Mouse (Mus musculus) embryonic facial prominence, embryonic 15.5 days (tissue): ENCODE measurements around the gene Dlgap1. TPM values are rescaled to one million over a fixed set of nuclear protein-coding genes. Genes with fewer than 3 reads are reported as not detected.

ENCODE experiments used
- ATAC-seq: fragments of 200-750 bp; cut with Nextera tagmentation; 2 replicates; pipeline ENCODE4 v1.8.0; 2017; ENCODE audit warnings: low read depth, moderate TSS enrichment; ENCODE audit not compliant: insufficient number of reproducible peaks, low FRiP score, low TSS enrichment
- H3K27ac ChIP-seq: fragments of 300-500 bp; sonication (generic); replicated peaks from 2 replicates; pipeline ENCODE4 v1.5.1; 2015; ENCODE audit warnings: mild to moderate bottlenecking, inconsistent platforms
- H3K27me3 ChIP-seq: fragments of 300-500 bp; sonication (generic); 2 replicates; pipeline ENCODE4 v1.6.1; 2015; ENCODE audit warnings: inconsistent platforms
- H3K36me3 ChIP-seq: fragments of 300-500 bp; sonication (generic); 2 replicates; pipeline ENCODE4 v1.6.1; 2015; ENCODE audit warnings: mild to moderate bottlenecking, inconsistent platforms
- H3K4me1 ChIP-seq: fragments of 300-500 bp; sonication (generic); 2 replicates; pipeline ENCODE4 v1.6.1; 2015; ENCODE audit warnings: inconsistent platforms
- H3K4me2 ChIP-seq: fragments of 300-500 bp; sonication (generic); replicated peaks from 2 replicates; pipeline ENCODE4 v1.6.1; 2015; ENCODE audit warnings: mild to moderate bottlenecking, inconsistent platforms
- H3K4me3 ChIP-seq: fragments of 300-500 bp; sonication (generic); replicated peaks from 2 replicates; pipeline ENCODE4 v1.5.1; 2015; ENCODE audit warnings: mild to moderate bottlenecking, inconsistent platforms
- H3K9ac ChIP-seq: fragments of 300-500 bp; sonication (generic); 2 replicates; pipeline ENCODE4 v1.6.1; 2015; ENCODE audit warnings: inconsistent platforms
- H3K9me3 ChIP-seq: fragments of 300-500 bp; sonication (generic); replicated peaks from 2 replicates; pipeline ENCODE4 v1.6.1; 2016; ENCODE audit warnings: inconsistent platforms
- WGBS: fragments of 180-500 bp; shearing (Covaris S2); methylation state at CpG from one replicate; pipeline ENCODE4 v1.1.7; 2015; 5-methylcytosine and 5-hydroxymethylcytosine counted together
- polyA plus RNA-seq: library from polyadenylated mRNA; unstranded; fragments of >200 nt; fragmentation: Nextera tagmentation; extraction: Ambion mirVana; gene quantifications from 2 replicates; pipeline ENCODE4 v1.2.1, GENCODE M21; 2015

The Dlgap1 gene
- polyA plus RNA-seq, 1 experiment from 2014 or later: 4.9 TPM

DNA sequence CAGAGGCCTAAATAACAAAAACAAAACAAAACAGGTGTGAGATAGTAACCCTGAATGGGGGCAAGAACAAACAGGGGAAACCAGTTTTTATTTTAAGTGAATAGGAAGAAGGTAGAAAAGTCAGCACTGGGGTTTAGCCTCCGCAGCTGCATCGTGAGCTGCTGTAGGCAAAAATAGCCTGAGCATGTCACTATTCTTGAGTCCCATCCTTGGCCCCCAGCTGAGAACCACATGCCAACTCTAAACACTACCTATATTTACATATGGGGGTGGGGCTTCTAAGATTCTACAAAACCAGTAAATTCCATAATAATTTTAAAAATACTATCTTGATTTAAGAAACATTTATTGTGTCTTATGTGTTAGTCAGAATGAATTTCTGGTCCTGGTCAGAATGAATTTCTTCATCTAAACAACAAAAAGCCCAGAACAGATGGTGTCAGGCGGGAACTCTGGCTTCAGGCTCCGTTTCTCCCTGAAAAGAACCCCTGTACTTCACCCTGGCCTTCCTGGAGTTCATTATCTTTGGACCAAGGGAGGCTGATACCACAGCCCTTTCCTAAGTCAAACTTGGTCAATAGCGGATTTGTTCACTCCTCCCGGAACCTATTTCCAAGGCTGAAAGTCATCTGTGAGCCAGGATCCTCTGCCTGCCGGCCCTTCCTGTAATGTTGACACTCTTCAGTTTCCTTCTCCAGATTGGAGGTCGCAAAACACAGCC is 494.1 kb downstream of the Dlgap1 start:
- no peak for ATAC-seq
- H3K4me1 ChIP-seq: no peaks in the 10 kb centered on the region
- WGBS: 44% methylated on average over 8 of the region's 8 CpGs
- H3K27me3 ChIP-seq: no peaks in the 10 kb centered on the region
- H3K4me2 ChIP-seq: no peak overlapping the region
- H3K27ac ChIP-seq: no peak overlapping the region
- H3K9ac ChIP-seq: no peak overlapping the region
- H3K4me3 ChIP-seq: no peak overlapping the region
- H3K9me3 ChIP-seq: no peaks in the 10 kb centered on the region
- H3K36me3 ChIP-seq: no peaks in the 10 kb centered on the region

DNA sequence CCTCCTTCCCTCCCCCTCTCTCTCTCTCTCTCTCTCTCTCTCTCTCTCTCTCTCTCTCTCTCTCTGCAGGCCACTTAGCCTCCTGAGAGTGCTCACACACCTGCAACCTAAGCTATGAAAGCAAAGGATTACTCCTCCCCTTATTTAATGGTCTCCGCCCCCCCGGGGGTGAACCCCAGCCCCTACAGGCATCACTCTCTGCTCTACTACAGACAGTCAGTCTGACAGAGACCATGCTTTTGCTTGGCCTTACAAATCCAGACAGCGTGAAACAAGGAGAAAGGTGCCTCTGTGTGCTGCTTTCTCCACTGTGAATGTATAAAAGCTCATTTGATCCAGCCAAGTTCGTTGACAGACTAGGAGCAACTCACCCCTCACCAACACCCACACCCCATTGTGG is 497.5 kb downstream of the Dlgap1 start:
- Histone ChIP-seq H3K9ac (no peak overlapping the region), H3K27me3 (no peaks in the 10 kb centered on the region), H3K27ac (no peak overlapping the region), H3K4me3 (no peak overlapping the region), H3K36me3 (no peaks in the 10 kb centered on the region), H3K4me1 (no peaks in the 10 kb centered on the region), H3K4me2 (no peak overlapping the region), H3K9me3 (no peaks in the 10 kb centered on the region)
- ATAC-seq: no peak
- 31% methylated on average over 4 of the region's 4 CpGs for WGBS

DNA sequence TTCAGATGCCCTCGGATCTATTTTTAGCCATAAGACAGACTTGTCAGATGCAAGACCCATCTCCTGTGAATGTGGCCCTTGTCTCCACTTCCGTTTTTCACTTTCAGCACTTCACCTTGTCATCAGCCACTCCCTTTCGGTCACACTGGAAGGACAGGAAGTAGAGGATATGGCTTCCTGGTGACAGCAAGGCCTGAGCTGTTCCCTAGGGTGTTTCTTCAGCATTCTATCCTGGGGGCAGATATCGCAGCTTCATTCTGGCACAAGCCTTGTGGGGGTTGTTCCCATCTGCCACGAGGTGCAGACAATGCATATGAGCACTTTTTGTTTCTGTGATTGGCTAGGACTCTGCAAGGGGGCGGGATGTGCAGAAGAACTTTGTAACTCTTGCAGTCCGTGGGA is 502.1 kb downstream of the Dlgap1 start:
- ATAC-seq: no peak
- H3K4me3 ChIP-seq: no peak overlapping the region
- H3K4me2 ChIP-seq: no peak overlapping the region
- H3K27ac ChIP-seq: no peak overlapping the region
- 65% methylated on average over 7 of the region's 7 CpGs for WGBS
- no peak overlapping the region for H3K9ac ChIP-seq
- no peaks in the 10 kb centered on the region for H3K4me1 ChIP-seq
- H3K36me3 ChIP-seq: no peaks in the 10 kb centered on the region
- no peaks in the 10 kb centered on the region for H3K27me3 ChIP-seq
- no peaks in the 10 kb centered on the region for H3K9me3 ChIP-seq

DNA sequence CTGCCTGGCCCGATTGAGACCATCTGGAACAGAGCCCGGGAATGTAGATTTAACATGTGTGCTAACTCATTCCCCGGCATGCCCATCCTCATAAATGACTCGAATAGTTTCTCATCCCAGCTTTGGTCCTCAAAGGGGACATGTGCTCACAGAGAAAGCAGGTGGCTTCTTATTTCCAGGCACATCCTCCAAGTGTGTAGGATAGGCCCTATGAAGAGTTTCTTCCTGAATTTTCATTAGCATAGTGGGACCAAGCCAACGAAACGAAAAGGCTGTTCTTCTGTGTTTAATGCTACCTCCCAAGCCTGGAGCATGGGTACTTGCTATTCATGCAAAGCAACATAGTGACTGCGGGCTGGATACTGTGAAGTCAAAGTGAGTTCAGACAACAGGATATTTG is 503.3 kb downstream of the Dlgap1 start:
- Histone ChIP-seq H3K9me3 (no peaks in the 10 kb centered on the region), H3K27me3 (no peaks in the 10 kb centered on the region), H3K27ac (no peak overlapping the region), H3K4me1 (no peaks in the 10 kb centered on the region), H3K36me3 (no peaks in the 10 kb centered on the region), H3K4me3 (no peak overlapping the region), H3K9ac (no peak overlapping the region), H3K4me2 (no peak overlapping the region)
- ATAC-seq: no peak
- WGBS: 70% methylated on average over 7 of the region's 7 CpGs

DNA sequence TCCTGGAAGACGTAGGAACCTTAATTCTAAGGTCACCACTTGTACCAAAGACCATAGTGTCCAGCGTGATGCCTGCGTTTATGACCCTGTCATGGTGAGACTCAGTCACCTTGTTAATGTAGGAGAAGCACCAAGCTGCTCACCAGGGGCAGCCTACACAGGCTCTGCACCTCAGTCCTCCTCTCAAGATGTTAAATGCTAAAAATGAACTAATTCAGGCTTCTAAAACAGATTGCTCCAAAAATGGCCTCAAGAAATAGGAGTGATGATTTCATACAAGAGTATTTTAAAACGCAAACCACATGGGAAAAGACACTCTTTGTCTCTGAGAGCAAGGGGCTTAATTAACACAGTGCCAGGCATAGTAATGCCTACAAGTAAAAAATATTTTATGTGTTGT is 505.0 kb downstream of the Dlgap1 start:
- Histone ChIP-seq H3K27ac (no peak overlapping the region), H3K4me1 (no peaks in the 10 kb centered on the region), H3K9ac (no peak overlapping the region), H3K27me3 (no peaks in the 10 kb centered on the region), H3K9me3 (no peaks in the 10 kb centered on the region), H3K4me3 (no peak overlapping the region), H3K4me2 (no peak overlapping the region), H3K36me3 (no peaks in the 10 kb centered on the region)
- WGBS: 83% methylated on average over 4 of the region's 4 CpGs
- no peak for ATAC-seq

DNA sequence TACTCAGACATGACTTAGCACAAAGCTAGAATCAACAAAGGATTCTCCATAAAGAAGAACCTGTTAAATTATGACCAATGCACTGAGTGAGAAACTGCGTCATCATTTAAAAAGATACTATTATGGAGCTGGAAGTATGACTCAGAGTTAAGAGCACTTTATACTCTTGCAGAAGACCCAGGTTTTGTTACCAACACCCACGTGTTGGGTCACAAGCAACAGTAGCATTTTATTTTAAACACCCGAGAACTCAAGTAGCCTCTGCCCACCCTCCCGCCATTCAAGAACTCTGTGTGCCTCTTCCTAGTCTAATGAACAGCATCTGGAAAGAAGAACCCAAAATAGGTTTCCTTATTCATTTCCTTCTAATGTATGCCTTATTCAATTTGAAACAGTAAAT is 514.8 kb downstream of the Dlgap1 start:
- Histone ChIP-seq H3K27me3 (no peaks in the 10 kb centered on the region), H3K9me3 (no peaks in the 10 kb centered on the region), H3K27ac (no peak overlapping the region), H3K4me3 (no peak overlapping the region), H3K4me1 (no peaks in the 10 kb centered on the region), H3K9ac (no peak overlapping the region), H3K36me3 (no peaks in the 10 kb centered on the region), H3K4me2 (no peak overlapping the region)
- no peak for ATAC-seq
- 62% methylated on average over 4 of the region's 4 CpGs for WGBS

DNA sequence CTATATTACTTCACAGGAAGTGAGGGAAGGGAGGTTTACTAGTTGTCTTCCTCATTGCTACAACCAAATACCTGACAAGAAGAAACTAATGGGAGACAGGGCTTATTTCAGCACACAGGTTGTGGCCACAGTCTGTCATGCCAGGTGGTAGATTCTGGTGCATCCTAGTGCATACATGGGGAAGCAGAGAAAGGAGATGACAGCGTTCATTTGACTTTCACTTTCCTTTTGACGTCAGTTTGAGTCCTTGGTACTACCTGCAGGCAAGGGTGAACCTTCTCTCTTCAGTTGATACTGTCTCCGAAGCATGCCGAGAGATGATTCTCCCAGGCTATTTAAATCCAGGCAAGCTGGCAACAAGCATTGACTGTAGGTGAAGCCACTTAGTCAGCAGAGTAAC is 516.8 kb downstream of the Dlgap1 start:
- H3K4me3 ChIP-seq: no peak overlapping the region
- H3K27ac ChIP-seq: no peak overlapping the region
- no peak overlapping the region for H3K4me2 ChIP-seq
- no peak overlapping the region for H3K9ac ChIP-seq
- ATAC-seq: no peak
- H3K9me3 ChIP-seq: no peaks in the 10 kb centered on the region
- H3K4me1 ChIP-seq: no peaks in the 10 kb centered on the region
- no peaks in the 10 kb centered on the region for H3K36me3 ChIP-seq
- no peaks in the 10 kb centered on the region for H3K27me3 ChIP-seq
- WGBS: 84% methylated on average over 4 of the region's 4 CpGs

DNA sequence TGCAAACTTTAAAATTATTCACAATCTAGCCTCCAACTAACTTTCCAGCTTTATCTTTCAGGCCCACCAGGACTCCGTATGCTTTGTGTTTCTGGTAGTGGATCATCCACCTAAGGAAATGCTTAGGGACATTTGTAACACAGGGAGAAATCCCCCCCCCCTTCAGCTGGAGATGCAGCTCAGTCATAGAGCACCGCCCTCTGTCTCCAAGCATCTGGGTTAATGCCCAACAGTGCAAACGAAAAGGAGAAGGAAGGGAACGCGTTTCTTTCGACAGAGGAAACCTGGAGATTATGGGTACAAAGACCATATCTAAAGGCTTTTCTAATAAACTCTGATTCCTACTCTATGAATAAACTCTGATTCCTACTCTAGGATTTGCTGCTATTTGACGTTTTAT is 517.4 kb downstream of the Dlgap1 start:
- 75% methylated on average over 7 of the region's 7 CpGs for WGBS
- Histone ChIP-seq H3K9me3 (no peaks in the 10 kb centered on the region), H3K27me3 (no peaks in the 10 kb centered on the region), H3K9ac (no peak overlapping the region), H3K4me2 (no peak overlapping the region), H3K4me1 (no peaks in the 10 kb centered on the region), H3K4me3 (no peak overlapping the region), H3K36me3 (no peaks in the 10 kb centered on the region), H3K27ac (no peak overlapping the region)
- no peak for ATAC-seq

DNA sequence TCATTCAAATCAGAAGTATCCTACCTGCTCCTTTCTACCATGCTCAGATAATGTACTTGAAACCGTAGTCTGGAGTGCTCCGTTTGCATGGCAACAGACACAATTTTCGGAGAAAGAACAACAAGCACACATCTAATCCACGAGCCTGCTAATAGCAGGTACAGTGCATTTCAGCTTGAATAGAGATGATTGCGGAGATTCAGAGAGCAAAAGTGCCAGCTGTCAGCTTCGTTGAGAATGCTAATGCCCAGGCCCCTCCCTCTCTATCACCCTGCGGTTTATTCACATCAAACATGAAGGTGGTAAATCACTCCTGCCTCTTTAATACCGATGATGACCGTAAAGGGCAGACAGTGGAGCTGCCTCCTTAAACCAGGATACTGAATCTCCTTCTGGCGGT is 518.0 kb downstream of the Dlgap1 start:
- WGBS: 85% methylated on average over 10 of the region's 10 CpGs
- H3K36me3 ChIP-seq: no peaks in the 10 kb centered on the region
- no peaks in the 10 kb centered on the region for H3K27me3 ChIP-seq
- no peaks in the 10 kb centered on the region for H3K4me1 ChIP-seq
- H3K4me2 ChIP-seq: no peak overlapping the region
- H3K4me3 ChIP-seq: no peak overlapping the region
- no peak for ATAC-seq
- no peaks in the 10 kb centered on the region for H3K9me3 ChIP-seq
- no peak overlapping the region for H3K9ac ChIP-seq
- no peak overlapping the region for H3K27ac ChIP-seq

DNA sequence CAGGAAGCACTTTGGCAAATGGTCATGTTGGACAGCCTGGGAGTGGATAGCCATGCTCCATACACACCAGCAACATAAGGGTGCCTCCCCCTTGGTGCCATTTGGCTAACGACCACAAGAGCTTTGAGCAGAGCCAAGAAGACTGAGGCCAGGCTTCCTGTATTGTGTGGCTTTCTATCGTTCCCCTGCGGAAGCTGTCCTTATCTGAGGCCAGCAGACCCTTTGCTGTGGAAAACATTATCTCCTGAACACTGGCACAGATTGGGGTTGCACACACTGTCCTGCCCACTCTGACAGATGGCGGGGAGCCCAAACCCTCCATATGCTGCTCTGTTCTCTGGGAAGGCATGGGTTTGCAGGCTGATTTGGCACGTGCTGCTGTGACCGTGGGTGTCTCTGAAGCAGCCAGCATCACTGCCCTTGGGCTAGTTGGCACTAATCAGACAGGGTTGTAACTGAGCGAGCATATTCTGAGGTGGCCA is 520.0 kb downstream of the Dlgap1 start:
- ATAC-seq: no peak
- H3K4me2 ChIP-seq: no peak overlapping the region
- no peaks in the 10 kb centered on the region for H3K27me3 ChIP-seq
- no peaks in the 10 kb centered on the region for H3K36me3 ChIP-seq
- no peak overlapping the region for H3K27ac ChIP-seq
- whole genome bisulfite sequencing: 69% methylated on average over 7 of the region's 7 CpGs
- H3K9ac ChIP-seq: no peak overlapping the region
- H3K4me3 ChIP-seq: no peak overlapping the region
- no peaks in the 10 kb centered on the region for H3K9me3 ChIP-seq
- no peaks in the 10 kb centered on the region for H3K4me1 ChIP-seq

DNA sequence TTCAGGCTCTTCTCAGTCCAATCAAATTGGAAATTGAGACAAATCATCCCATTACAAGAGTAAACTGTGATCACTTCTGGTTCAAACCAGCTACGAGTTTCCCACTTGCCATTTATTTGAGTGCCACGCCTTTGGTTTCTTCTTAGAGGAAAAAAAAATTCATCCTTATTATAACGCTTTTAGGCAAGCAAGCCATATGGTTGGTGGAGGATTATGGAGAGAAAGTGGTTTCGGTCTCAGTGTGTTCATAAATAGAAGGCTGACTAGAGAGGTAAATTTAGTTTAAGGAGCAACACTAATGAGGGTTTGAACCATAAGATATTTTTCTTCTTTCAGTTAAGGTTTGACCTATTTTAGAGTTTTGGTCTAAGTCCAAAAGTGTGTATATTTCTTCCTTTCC is 522.7 kb downstream of the Dlgap1 start:
- no peaks in the 10 kb centered on the region for H3K36me3 ChIP-seq
- H3K9me3 ChIP-seq: no peaks in the 10 kb centered on the region

DNA sequence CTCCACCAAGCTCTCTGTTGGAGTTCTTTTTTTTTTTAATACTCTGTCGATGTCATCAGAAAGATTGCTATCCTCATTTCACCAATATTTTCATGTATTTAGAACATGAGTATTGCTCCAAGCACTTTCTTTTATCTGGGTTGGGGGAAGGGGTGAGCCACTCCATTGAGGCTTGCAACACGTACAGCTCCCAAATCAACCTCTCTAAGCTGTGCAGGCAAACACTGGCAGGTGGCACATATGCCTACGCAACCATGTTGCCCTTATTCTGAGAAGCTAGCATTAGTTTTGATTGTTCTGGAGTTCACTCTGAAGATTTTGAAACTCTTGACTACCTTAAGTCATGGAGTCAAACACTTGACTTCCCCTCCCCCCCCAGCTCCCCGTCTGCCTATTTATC is 525.5 kb downstream of the Dlgap1 start:
- Histone ChIP-seq H3K4me1 (no peaks in the 10 kb centered on the region), H3K4me2 (no peak overlapping the region), H3K4me3 (no peak overlapping the region), H3K27me3 (no peaks in the 10 kb centered on the region), H3K36me3 (no peaks in the 10 kb centered on the region), H3K9ac (no peak overlapping the region), H3K27ac (no peak overlapping the region), H3K9me3 (no peaks in the 10 kb centered on the region)
- 83% methylated on average over 4 of the region's 4 CpGs for WGBS
- ATAC-seq: no peak

More for the DNA sequence above, 522.7 kb downstream of the Dlgap1 start:
- Histone ChIP-seq H3K27me3 (no peaks in the 10 kb centered on the region), H3K27ac (no peak overlapping the region), H3K4me2 (no peak overlapping the region), H3K9ac (no peak overlapping the region), H3K4me1 (no peaks in the 10 kb centered on the region), H3K4me3 (no peak overlapping the region)
- 84% methylated on average over 4 of the region's 4 CpGs for WGBS
- ATAC-seq: no peak
